Mouse (Mus musculus) hindbrain, embryonic 11.5 days (tissue): ENCODE measurements around the gene Gemin7. TPM values are rescaled to one million over a fixed set of nuclear protein-coding genes. Genes with fewer than 3 reads are reported as not detected.
A peak's percentile ranks its signal among the peaks of the same experiment; 100 is the strongest.

Experiments
- ATAC-seq: fragments of 200-750 bp; cut with Nextera tagmentation; 2 replicates; pipeline ENCODE4 v1.8.0; 2017; ENCODE audit warnings: mild to moderate bottlenecking, moderate TSS enrichment, moderate library complexity; ENCODE audit not compliant: low FRiP score
- DNase-seq: peaks from one replicate; pipeline ENCODE4 v3.0.0-alpha.2; 2015; ENCODE audit warnings: low spot score
- H3K27ac ChIP-seq: fragments of 300-500 bp; sonication (generic); 2 replicates; pipeline ENCODE4 v1.5.1; 2014; ENCODE audit warnings: mild to moderate bottlenecking, low read depth, low read length
- H3K27me3 ChIP-seq: fragments of 300-500 bp; sonication (generic); 2 replicates; pipeline ENCODE4 v1.6.1; 2014; ENCODE audit warnings: mild to moderate bottlenecking, low read length, moderate library complexity, mixed read lengths; ENCODE audit not compliant: control insufficient read depth, insufficient read depth
- H3K36me3 ChIP-seq: fragments of 300-500 bp; sonication (generic); 2 replicates; pipeline ENCODE4 v1.6.1; 2014; ENCODE audit warnings: mild to moderate bottlenecking, low read length, moderate library complexity, mixed read lengths; ENCODE audit not compliant: control insufficient read depth, insufficient read depth
- H3K4me1 ChIP-seq: fragments of 300-500 bp; sonication (generic); replicated peaks from 2 replicates; pipeline ENCODE4 v1.6.1; 2014; ENCODE audit warnings: low read length, mixed read lengths; ENCODE audit not compliant: control insufficient read depth, insufficient read depth
- H3K4me2 ChIP-seq: fragments of 300-500 bp; sonication (generic); replicated peaks from 2 replicates; pipeline ENCODE4 v1.6.1; 2014; ENCODE audit warnings: mild to moderate bottlenecking, low read depth, low read length
- H3K4me3 ChIP-seq: fragments of 300-500 bp; sonication (generic); 2 replicates; pipeline ENCODE4 v1.5.1; 2014; ENCODE audit warnings: low read depth, low read length
- H3K9ac ChIP-seq: fragments of 300-500 bp; sonication (generic); 2 replicates; pipeline ENCODE4 v1.6.1; 2014; ENCODE audit warnings: low read depth, low read length
- H3K9me3 ChIP-seq: fragments of 300-500 bp; sonication (generic); 2 replicates; pipeline ENCODE4 v1.6.1; 2016; ENCODE audit warnings: low read length; ENCODE audit not compliant: control insufficient read depth
- WGBS: fragments of 180-500 bp; shearing (Covaris S2); extraction: QIAGEN DNeasy Blood & Tissue Kit; methylation state at CpG from one replicate; pipeline ENCODE4 v1.1.7; 2014; 5-methylcytosine and 5-hydroxymethylcytosine counted together
- polyA plus RNA-seq: library from polyadenylated mRNA; unstranded; fragments of >200 nt; fragmentation: Nextera tagmentation; extraction: Ambion mirVana; gene quantifications from 2 replicates; pipeline ENCODE4 v1.2.1, GENCODE M21; 2014

Gemin7 gene
- 161 and 173 TPM in 2 replicates for polyA plus RNA-seq

- Histone ChIP-seq H3K4me2 (peak within 1 kb of the TSS; percentile 44), H3K9ac (no peak within 1 kb of the TSS), H3K27me3 (peaks cover 40% of the 10 kb centered on the region), H3K9me3 (no peaks in the 10 kb centered on the region), H3K4me1 (peaks cover 10% of the 10 kb centered on the region; the same call in 1 of the 2 replicates), H3K36me3 (peaks cover 6% of the 10 kb centered on the region; the same call in 1 of the 2 replicates), H3K4me3 (peak within 1 kb of the TSS; percentile 23), H3K27ac (no peak within 1 kb of the TSS)
- ATAC-seq (no peak), DNase-seq (peak; percentile 49)
- WGBS = 2% methylated on average over 56 of the region's 56 CpGs
Measured at GRCm38 (mm10) chr7:19577141-19577852, at the start of gene Gemin7, which contains the start of gene Zfp296. Gemin7 (minus strand) TSS chr7:19577595. Zfp296 (plus strand) TSS chr7:19577287.

- DNase-seq (no peak), ATAC-seq (no peak)
- Histone ChIP-seq H3K4me2 (no peak overlapping the region), H3K27ac (no peak overlapping the region), H3K9me3 (no peaks in the 10 kb centered on the region), H3K4me1 (no peaks in the 10 kb centered on the region), H3K36me3 (no peaks in the 10 kb centered on the region), H3K27me3 (no peaks in the 10 kb centered on the region), H3K9ac (no peak overlapping the region), H3K4me3 (no peak overlapping the region)
- 69% methylated on average over 2 of the region's 2 CpGs for WGBS
Measured at GRCm38 (mm10) chr7:19623433-19623832, 46.0 kb upstream of the Gemin7 start.

- DNase-seq (no peak), ATAC-seq (no peak)
- H3K36me3 ChIP-seq = no peaks in the 10 kb centered on the region
- H3K4me3 ChIP-seq = no peak overlapping the region
- H3K9ac ChIP-seq = no peak overlapping the region
- H3K9me3 ChIP-seq = no peaks in the 10 kb centered on the region
- no peaks in the 10 kb centered on the region for H3K4me1 ChIP-seq
- 43% methylated on average over 6 of the region's 6 CpGs for WGBS
- H3K27me3 ChIP-seq = no peaks in the 10 kb centered on the region
- H3K27ac ChIP-seq = no peak overlapping the region
- H3K4me2 ChIP-seq = no peak overlapping the region
Measured at GRCm38 (mm10) chr7:19622241-19622640, 44.8 kb upstream of the Gemin7 start.

GRCm38 (mm10) chr7:19620811-19621210, 43.4 kb upstream of the Gemin7 start:
- H3K9ac ChIP-seq = no peak overlapping the region
- H3K36me3 ChIP-seq = no peaks in the 10 kb centered on the region
- no peak overlapping the region for H3K4me3 ChIP-seq
- ATAC-seq (no peak), DNase-seq (no peak)
- no peak overlapping the region for H3K4me2 ChIP-seq
- H3K27ac ChIP-seq = no peak overlapping the region
- no peaks in the 10 kb centered on the region for H3K4me1 ChIP-seq
- H3K27me3 ChIP-seq = no peaks in the 10 kb centered on the region
- no peaks in the 10 kb centered on the region for H3K9me3 ChIP-seq
- 89% methylated on average over 7 of the region's 7 CpGs for WGBS

- Histone ChIP-seq H3K4me3 (peak overlapping the region; percentile 19), H3K27ac (no peak overlapping the region), H3K4me2 (peak overlapping the region; percentile 30), H3K4me1 (no peaks in the 10 kb centered on the region), H3K36me3 (no peaks in the 10 kb centered on the region), H3K9ac (peak overlapping the region; percentile 16; the same call in 1 of the 2 replicates), H3K27me3 (no peaks in the 10 kb centered on the region), H3K9me3 (no peaks in the 10 kb centered on the region)
- DNase-seq (peak; percentile 91), ATAC-seq (peak; percentile 86)
- WGBS = 7% methylated on average over 35 of the region's 35 CpGs
Measured at GRCm38 (mm10) chr7:19619004-19619801, 41.8 kb upstream of the Gemin7 start.

GRCm38 (mm10) chr7:19615036-19615577, 37.7 kb upstream of the Gemin7 start:
- no peaks in the 10 kb centered on the region for H3K4me1 ChIP-seq
- H3K4me2 ChIP-seq = no peak overlapping the region
- ATAC-seq (no peak), DNase-seq (no peak)
- no peaks in the 10 kb centered on the region for H3K36me3 ChIP-seq
- H3K9me3 ChIP-seq = no peaks in the 10 kb centered on the region
- no peak overlapping the region for H3K4me3 ChIP-seq
- no peak overlapping the region for H3K27ac ChIP-seq
- no peak overlapping the region for H3K9ac ChIP-seq
- 89% methylated on average over 12 of the region's 12 CpGs for WGBS
- H3K27me3 ChIP-seq = no peaks in the 10 kb centered on the region

GRCm38 (mm10) chr7:19610969-19611368, 33.6 kb upstream of the Gemin7 start:
- Histone ChIP-seq H3K27me3 (no peaks in the 10 kb centered on the region), H3K27ac (no peak overlapping the region), H3K9me3 (no peaks in the 10 kb centered on the region), H3K4me1 (no peaks in the 10 kb centered on the region), H3K4me3 (no peak overlapping the region), H3K4me2 (no peak overlapping the region), H3K9ac (no peak overlapping the region), H3K36me3 (no peaks in the 10 kb centered on the region)
- DNase-seq (no peak), ATAC-seq (no peak)
- 77% methylated on average over 5 of the region's 5 CpGs for whole genome bisulfite sequencing

- no peak overlapping the region for H3K27ac ChIP-seq
- no peak overlapping the region for H3K4me3 ChIP-seq
- WGBS = 93% methylated on average over 12 of the region's 12 CpGs
- no peak overlapping the region for H3K9ac ChIP-seq
- DNase-seq = no peak
- H3K36me3 ChIP-seq = no peaks in the 10 kb centered on the region
- no peaks in the 10 kb centered on the region for H3K9me3 ChIP-seq
- no peak overlapping the region for H3K4me2 ChIP-seq
- H3K4me1 ChIP-seq = no peaks in the 10 kb centered on the region
- no peak for ATAC-seq
- H3K27me3 ChIP-seq = no peaks in the 10 kb centered on the region
Measured at GRCm38 (mm10) chr7:19609641-19610332, 32.4 kb upstream of the Gemin7 start.
